Mouse (Mus musculus) gastrocnemius, adult 18-20 months (tissue): ENCODE data around the gene Nav1. TPM values are rescaled to one million over a fixed set of nuclear protein-coding genes. Genes with fewer than 3 reads are reported as not detected.

Experiments
- microRNA-seq: library from miRNA; unstranded; fragments of <30 nt; microRNA quantifications from one replicate; pipeline ENCODE4 v1.2.0, GENCODE M21; 2021
- total RNA-seq, 2 experiments: library from RNA; stranded (reverse); gene quantifications; 2 replicates each; pipeline ENCODE4 v1.2.3; 2021

The Nav1 gene
- total RNA-seq, 2 experiments from 2014 or later = 8.4 to 11.4 TPM

Small RNA genes lying within 50 kb of the gene (microRNA-seq; reads per million reads assigned to microRNA genes)
- not detected for gene Mir1231

Other genes with a start within 250 kb of the Nav1 start
- gene Shisa4, start 232.1 kb downstream of the Nav1 start, total RNA-seq = 100 to 1,000 TPM; 161 to 171 TPM
- 10 to 100 TPM; 20.5 to 26.2 TPM for gene Ipo9, start 176.8 kb downstream of the Nav1 start, total RNA-seq
- gene Csrp1, start 112.8 kb upstream of the Nav1 start, total RNA-seq = 10 to 100 TPM; 21.6 to 31.7 TPM
- gene Phlda3, start 158.8 kb upstream of the Nav1 start, total RNA-seq = 100 to 1,000 TPM; 152 to 154 TPM
- gene Tnni1, start 172.1 kb upstream of the Nav1 start, total RNA-seq = 100 to 1,000 TPM; 310 to 354 TPM
- gene Lad1, start 211.3 kb upstream of the Nav1 start, total RNA-seq = under 1 TPM in 1 of 2 experiments, not detected in 1; 0.09 TPM
- 1 to 10 TPM; 3.3 to 4.3 TPM for gene Tnnt2, start 229.1 kb upstream of the Nav1 start, total RNA-seq